Mouse (Mus musculus) forebrain, embryonic 13.5 days (tissue): ENCODE data around the gene Ftl1. TPM values are rescaled to one million over a fixed set of nuclear protein-coding genes. Genes with fewer than 3 reads are reported as not detected.
"Not testable (repeated sequence)": the region's sequence is repeated elsewhere in the genome, so short reads cannot be mapped to it uniquely, and the experiment has no call there.

Experiments used
- ATAC-seq: fragments of 200-750 bp; cut with Nextera tagmentation; 2 replicates; pipeline ENCODE4 v1.8.0; 2017
- H3K27ac ChIP-seq: fragments of 300-500 bp; sonication (generic); 2 replicates; pipeline ENCODE4 v1.5.1; 2015; ENCODE audit warnings: inconsistent platforms, mild to moderate bottlenecking, moderate library complexity
- H3K27me3 ChIP-seq: fragments of 300-500 bp; sonication (generic); 2 replicates; pipeline ENCODE4 v1.6.1; 2015; ENCODE audit warnings: mild to moderate bottlenecking, inconsistent platforms
- H3K36me3 ChIP-seq: fragments of 300-500 bp; sonication (generic); 2 replicates; pipeline ENCODE4 v1.6.1; 2015; ENCODE audit warnings: mild to moderate bottlenecking, inconsistent platforms; ENCODE audit not compliant: poor library complexity, severe bottlenecking
- H3K4me1 ChIP-seq: fragments of 300-500 bp; sonication (generic); 2 replicates; pipeline ENCODE4 v1.6.1; 2015; ENCODE audit warnings: inconsistent platforms
- H3K4me2 ChIP-seq: fragments of 300-500 bp; sonication (generic); 2 replicates; pipeline ENCODE4 v1.6.1; 2015; ENCODE audit warnings: inconsistent platforms, mild to moderate bottlenecking, moderate library complexity
- H3K4me3 ChIP-seq: fragments of 300-500 bp; sonication (generic); 2 replicates; pipeline ENCODE4 v1.5.1; 2015; ENCODE audit warnings: mild to moderate bottlenecking, inconsistent platforms
- H3K9ac ChIP-seq: fragments of 300-500 bp; sonication (generic); 2 replicates; pipeline ENCODE4 v1.6.1; 2015; ENCODE audit warnings: mild to moderate bottlenecking, inconsistent platforms
- H3K9me3 ChIP-seq: fragments of 300-500 bp; sonication (generic); replicated peaks from 2 replicates; pipeline ENCODE4 v1.6.1; 2016; ENCODE audit warnings: inconsistent platforms
- WGBS: fragments of 180-500 bp; shearing (Covaris S2); methylation state at CpG from one replicate; pipeline ENCODE4 v1.1.7; 2015; 5-methylcytosine and 5-hydroxymethylcytosine counted together
- polyA plus RNA-seq: library from polyadenylated mRNA; unstranded; fragments of >200 nt; fragmentation: Nextera tagmentation; extraction: Ambion mirVana; gene quantifications from 2 replicates; pipeline ENCODE4 v1.2.1, GENCODE M21; 2015

Gene Ftl1
- polyA plus RNA-seq, 1 experiment from 2014 or later = 6,730 TPM

DNA sequence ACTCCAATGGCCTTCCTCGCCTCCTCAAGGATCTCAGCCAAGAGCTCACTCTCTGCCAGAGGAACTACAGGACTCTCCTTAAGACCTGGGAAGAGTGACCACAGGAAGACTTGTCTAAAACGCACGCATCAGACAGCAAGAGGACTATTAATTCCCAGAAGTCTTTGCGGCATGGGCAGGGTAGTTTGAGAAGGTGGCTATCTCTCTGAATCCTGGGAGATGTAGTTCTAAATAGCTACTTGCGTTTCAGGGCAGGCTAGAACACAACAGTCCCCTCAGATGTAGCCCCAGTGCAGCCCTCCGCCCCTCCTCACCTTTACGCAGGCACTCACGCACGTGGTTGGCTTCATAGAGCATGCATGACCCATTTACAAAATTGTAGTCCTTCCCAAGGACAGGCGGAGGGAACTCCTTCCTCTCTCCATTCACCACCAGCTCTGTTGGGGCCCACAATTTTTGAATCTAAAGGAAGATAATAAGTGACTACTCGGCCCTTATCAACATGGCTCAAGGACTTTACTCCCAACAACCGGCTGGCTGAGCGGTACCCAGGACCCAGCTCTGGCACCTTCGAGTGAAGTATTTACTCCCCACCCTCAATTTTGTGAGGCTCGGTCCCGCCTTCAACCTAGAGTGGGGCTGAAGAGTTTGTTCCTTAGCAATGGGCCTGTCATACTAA, 15.7 kb upstream of the Ftl1 start:
- no peak overlapping the region for H3K4me3 ChIP-seq
- no peak for ATAC-seq
- H3K4me1 ChIP-seq = no peaks in the 10 kb centered on the region
- H3K27me3 ChIP-seq = no peaks in the 10 kb centered on the region
- no peaks in the 10 kb centered on the region for H3K9me3 ChIP-seq
- WGBS = 77% methylated on average over 16 of the region's 16 CpGs
- H3K36me3 ChIP-seq = no peaks in the 10 kb centered on the region
- H3K9ac ChIP-seq = 0 out of 2 replicates have a peak overlapping the region, but pooled peaks have one; percentile 40
- peak overlapping the region; percentile 31; the same call in 1 of the 2 replicates for H3K4me2 ChIP-seq
- no peak overlapping the region for H3K27ac ChIP-seq

DNA sequence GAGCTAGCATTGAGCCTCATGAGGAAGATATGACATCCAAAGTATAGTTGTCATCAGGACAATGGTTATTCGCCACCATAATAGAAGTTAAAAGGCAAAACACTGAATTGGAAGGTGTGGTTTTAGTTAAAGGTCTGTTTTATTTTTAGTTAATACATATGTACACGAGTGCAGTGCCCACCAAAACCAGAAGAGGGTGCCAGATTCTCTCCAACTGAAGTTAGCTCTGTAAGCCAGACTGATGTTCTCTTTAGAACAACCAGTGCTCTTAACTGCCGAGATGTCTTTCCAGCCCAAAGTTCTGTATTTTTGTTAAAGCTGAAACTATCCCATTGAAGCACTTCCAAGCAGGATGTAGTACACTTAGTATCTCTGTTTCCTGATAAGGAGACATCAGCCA, 11.2 kb upstream of the Ftl1 start:
- H3K9me3 ChIP-seq = no peaks in the 10 kb centered on the region
- no peak overlapping the region for H3K4me3 ChIP-seq
- no peaks in the 10 kb centered on the region for H3K27me3 ChIP-seq
- no peak overlapping the region for H3K4me2 ChIP-seq
- no peak for ATAC-seq
- H3K4me1 ChIP-seq = peaks cover 8% of the 10 kb centered on the region
- no peaks in the 10 kb centered on the region for H3K36me3 ChIP-seq
- no peak overlapping the region for H3K9ac ChIP-seq
- H3K27ac ChIP-seq = no peak overlapping the region
- 8% methylated on average over 3 of the region's 3 CpGs for WGBS

DNA sequence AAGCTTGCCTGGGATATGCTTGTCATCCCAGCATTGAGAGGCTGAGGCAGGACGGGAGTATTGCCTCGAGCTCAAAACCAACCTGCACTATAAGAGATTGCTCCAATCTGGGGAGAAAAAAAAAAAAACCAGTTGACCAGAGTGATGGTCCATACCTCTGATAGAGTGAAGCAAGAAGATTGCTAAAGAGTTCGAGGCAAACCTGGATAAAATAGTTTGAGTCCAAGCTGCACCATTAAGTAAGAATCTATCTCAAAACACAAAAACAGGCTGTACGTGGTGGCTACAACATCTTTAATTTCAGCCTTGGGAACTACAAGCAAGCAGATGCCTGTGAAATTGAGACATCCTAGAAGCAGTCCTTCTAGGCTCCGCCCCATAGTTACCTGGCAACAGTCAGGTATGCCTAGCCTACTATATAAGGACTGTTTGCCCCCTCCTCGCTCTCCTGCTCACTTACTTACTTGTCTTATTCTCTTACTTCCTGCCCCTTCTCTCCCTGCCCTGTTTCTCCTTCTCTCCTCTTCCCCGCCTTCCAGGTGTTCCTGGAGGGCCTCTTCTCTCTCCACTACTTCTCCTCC, 7.5 kb upstream of the Ftl1 start:
- Histone ChIP-seq H3K27me3 (no peaks in the 10 kb centered on the region), H3K4me1 (peaks cover 21% of the 10 kb centered on the region)

DNA sequence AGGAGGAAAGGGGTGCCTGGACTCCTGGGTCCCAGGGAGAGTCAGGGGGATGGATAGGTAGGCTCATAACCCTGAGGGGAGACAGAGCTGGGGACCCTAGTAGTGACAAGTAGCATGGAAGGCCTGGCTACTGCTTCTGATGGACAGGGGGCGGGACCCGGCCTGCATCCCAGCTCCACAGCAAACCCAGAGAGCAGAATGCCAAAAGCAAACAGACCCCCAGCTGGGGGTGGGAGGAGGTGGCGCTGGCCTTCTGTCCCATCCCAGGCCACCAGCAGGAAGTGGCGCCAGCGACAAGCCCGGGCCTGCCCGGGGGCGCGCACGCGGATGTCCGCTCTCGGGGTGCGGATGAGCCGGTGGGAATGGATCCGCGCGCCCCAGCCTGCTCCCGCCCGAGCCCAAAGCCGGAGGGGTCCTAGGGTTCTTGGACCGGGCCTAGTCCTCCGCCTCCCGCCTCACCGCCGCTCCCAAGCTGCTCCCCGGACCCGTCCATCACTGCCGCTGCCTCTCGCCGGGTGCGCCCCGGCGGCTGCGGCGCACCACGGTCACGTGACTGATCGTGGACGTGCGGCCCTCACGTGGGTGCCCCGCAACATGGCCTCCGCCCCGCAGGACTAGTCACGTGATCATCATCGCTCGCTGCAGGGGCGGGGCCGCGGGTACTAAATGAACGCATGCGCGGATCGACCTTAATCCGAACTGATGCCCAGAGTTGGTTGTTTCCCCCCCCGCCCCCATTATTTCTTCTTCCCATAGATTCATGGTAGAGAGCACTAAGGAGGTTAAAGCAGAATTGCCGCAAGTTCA, 6.8 kb upstream of the Ftl1 start, which contains the start of gene Bax:
Gene Bax (minus strand): TSS at position 616 of the 807 bp plus-strand sequence.
- peak within 1 kb of the TSS; percentile 69 for H3K27ac ChIP-seq
- H3K4me2 ChIP-seq = peak within 1 kb of the TSS; percentile 95
- H3K9ac ChIP-seq = peak within 1 kb of the TSS; percentile 95
- H3K9me3 ChIP-seq = no peaks in the 10 kb centered on the region
- peaks cover 21% of the 10 kb centered on the region for H3K4me1 ChIP-seq
- peak within 1 kb of the TSS; percentile 92 for H3K4me3 ChIP-seq
- H3K27me3 ChIP-seq = no peaks in the 10 kb centered on the region
- peak; percentile 77 for ATAC-seq
- under 1% methylated on average over 47 of the region's 58 CpGs for WGBS
- H3K36me3 ChIP-seq = peaks cover 42% of the 10 kb centered on the region

More for the DNA sequence above, 7.5 kb upstream of the Ftl1 start:
- H3K4me2 ChIP-seq = peak overlapping the region; percentile 95
- peak overlapping the region; percentile 95; the same call in 1 of the 2 replicates for H3K9ac ChIP-seq
- no peak overlapping the region for H3K27ac ChIP-seq
- WGBS = 36% methylated on average over 7 of the region's 7 CpGs
- no peaks in the 10 kb centered on the region for H3K9me3 ChIP-seq
- no peak; the same call in none of the 2 replicates for ATAC-seq
- peaks cover 35% of the 10 kb centered on the region for H3K36me3 ChIP-seq
- peak overlapping the region; percentile 92 for H3K4me3 ChIP-seq

DNA sequence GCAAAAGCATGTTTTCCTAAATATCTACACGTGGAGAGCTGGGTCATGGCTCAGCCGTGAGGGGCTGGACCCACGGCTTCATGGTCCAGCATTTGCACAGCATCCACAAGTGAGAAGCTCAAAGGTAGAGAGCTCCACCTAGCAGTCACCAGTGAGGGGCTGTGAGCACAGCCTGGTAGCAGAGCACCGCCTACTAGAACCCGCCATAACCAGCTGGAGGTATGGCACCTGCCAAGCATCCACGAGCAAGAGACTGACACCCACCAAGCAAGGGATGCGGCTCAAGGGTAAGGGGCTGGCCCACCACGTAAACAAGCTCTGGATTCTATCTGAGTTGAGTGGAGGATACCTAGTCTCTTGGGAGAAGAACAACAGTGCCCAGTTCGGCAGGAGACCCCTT, 5.9 kb upstream of the Ftl1 start:
- H3K27me3 ChIP-seq = no peaks in the 10 kb centered on the region
- H3K4me2 ChIP-seq = peak overlapping the region; percentile 95
- peak overlapping the region; percentile 95 for H3K9ac ChIP-seq
- peak overlapping the region; percentile 92 for H3K4me3 ChIP-seq
- WGBS = 79% methylated on average over 9 of the region's 9 CpGs
- no peak overlapping the region for H3K27ac ChIP-seq
- no peak for ATAC-seq
- no peaks in the 10 kb centered on the region for H3K9me3 ChIP-seq
- H3K4me1 ChIP-seq = peaks cover 27% of the 10 kb centered on the region
- peaks cover 44% of the 10 kb centered on the region for H3K36me3 ChIP-seq

DNA sequence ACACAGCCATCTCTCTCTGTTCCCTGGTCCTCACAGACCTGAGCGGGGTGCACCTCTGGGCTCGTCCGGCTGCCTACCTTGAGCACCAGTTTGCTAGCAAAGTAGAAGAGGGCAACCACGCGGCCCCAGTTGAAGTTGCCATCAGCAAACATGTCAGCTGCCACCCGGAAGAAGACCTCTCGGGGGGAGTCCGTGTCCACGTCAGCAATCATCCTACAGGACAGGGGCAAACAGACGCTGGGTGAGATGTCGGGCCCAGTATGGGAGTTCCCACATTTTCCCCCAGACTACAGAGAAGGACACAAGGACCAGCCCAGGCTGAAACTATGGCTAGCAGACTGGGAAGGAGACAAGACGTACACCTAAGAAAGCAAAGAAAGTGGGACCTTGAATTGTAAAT, 5.4 kb upstream of the Ftl1 start:
- Histone ChIP-seq H3K27me3 (no peaks in the 10 kb centered on the region), H3K9ac (0 out of 2 replicates have a peak overlapping the region, but pooled peaks have one; percentile 95), H3K27ac (no peak overlapping the region), H3K4me2 (peak overlapping the region; percentile 95), H3K4me3 (peak overlapping the region; percentile 92), H3K36me3 (peaks cover 44% of the 10 kb centered on the region), H3K4me1 (peaks cover 31% of the 10 kb centered on the region), H3K9me3 (no peaks in the 10 kb centered on the region)
- no peak for ATAC-seq
- 94% methylated on average over 12 of the region's 12 CpGs for WGBS

DNA sequence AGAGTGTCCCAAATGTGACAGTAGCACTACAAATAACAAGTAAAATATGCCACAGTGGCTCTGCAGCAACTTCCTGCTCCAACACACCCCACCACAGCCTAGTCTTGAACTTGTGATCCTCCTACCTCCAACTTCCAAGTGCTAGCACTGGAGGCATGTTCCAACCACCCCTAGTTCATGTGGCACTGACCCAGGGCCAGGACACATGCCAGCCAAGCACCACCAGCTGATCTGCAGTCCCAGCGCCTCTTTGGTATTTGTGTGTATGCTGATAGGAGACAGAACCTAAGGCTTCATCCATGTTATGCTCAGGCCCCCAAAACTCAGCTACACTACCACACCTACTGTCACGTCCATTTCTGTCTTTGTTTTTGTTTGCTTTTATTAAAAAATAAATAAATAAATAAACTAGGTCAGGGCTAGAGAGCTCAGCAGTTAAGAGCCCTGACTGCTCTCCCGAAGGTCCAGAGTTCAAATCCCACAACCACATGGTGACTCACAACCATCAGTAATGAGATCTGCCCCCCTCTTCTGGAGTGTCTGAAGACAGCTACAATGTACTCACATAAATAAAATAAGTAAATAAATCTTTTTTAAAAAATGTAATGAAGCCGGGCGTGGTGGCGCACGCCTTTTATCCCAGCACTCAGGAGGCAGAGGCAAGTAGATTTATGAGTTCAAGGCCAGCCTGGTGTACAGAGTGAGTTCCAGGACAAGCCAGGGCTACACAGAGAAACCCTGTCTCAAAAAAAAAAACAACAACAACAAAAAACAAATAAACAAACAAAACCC, 4.5 kb upstream of the Ftl1 start:
- WGBS = 98% methylated on average over 7 of the region's 7 CpGs
- H3K36me3 ChIP-seq = peaks cover 44% of the 10 kb centered on the region
- no peak overlapping the region for H3K9ac ChIP-seq
- no peaks in the 10 kb centered on the region for H3K27me3 ChIP-seq
- no peak overlapping the region for H3K4me3 ChIP-seq
- H3K4me1 ChIP-seq = peaks cover 33% of the 10 kb centered on the region
- no peak overlapping the region for H3K4me2 ChIP-seq
- H3K27ac ChIP-seq = no peak overlapping the region
- no peaks in the 10 kb centered on the region for H3K9me3 ChIP-seq
- no peak for ATAC-seq

DNA sequence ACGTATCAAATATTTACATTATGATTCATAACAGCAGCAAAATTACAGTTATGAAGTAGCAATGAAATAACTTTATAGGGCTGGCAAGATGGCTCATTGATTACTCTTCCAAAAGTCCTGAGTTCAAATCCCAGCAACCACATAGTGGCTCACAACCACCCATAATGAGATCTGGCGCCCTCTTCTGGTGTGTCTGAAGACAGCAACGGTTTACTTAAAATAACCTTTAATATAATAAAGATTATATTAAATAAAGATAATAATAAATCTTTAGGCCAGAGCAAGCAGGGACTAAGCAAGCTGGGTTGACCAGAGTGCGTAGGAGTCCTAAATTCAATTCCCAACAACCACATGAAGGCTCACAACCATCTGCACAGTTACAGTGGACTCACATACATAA, 3.2 kb upstream of the Ftl1 start:
- not testable (repeated sequence) for H3K4me2 ChIP-seq, H3K9me3 ChIP-seq, H3K4me3 ChIP-seq, ATAC-seq, H3K9ac ChIP-seq, H3K27me3 ChIP-seq, H3K27ac ChIP-seq
- peaks cover 40% of the 10 kb centered on the region for H3K4me1 ChIP-seq
- WGBS = 76% methylated on average over 4 of the region's 4 CpGs
- H3K36me3 ChIP-seq = peaks cover 53% of the 10 kb centered on the region

DNA sequence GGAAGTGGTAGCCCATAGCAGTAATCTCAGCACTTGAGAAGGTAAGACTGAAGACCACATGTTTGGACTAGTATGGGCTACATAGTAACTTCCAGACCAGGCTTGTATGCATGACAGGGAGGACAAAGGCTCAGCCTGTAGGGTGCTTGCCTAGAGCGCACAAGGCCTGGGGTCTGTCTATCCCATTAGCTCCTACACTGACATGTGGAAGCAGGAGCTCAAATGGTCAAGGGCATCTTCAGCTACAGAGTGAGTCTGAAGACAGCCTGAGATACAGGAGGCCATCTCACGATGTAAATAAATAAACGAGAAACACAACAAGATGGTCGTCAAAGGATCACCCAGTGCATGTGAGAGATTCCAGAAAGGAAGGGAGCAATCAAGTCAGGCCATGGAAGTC, 2.6 kb upstream of the Ftl1 start:
- WGBS = 89% methylated on average over 4 of the region's 4 CpGs
- peaks cover 58% of the 10 kb centered on the region for H3K36me3 ChIP-seq
- peaks cover 44% of the 10 kb centered on the region for H3K4me1 ChIP-seq
- no peak for ATAC-seq
- no peak overlapping the region for H3K27ac ChIP-seq
- H3K4me3 ChIP-seq = no peak overlapping the region
- no peak overlapping the region for H3K4me2 ChIP-seq
- no peaks in the 10 kb centered on the region for H3K27me3 ChIP-seq
- H3K9me3 ChIP-seq = no peaks in the 10 kb centered on the region
- H3K9ac ChIP-seq = no peak overlapping the region

DNA sequence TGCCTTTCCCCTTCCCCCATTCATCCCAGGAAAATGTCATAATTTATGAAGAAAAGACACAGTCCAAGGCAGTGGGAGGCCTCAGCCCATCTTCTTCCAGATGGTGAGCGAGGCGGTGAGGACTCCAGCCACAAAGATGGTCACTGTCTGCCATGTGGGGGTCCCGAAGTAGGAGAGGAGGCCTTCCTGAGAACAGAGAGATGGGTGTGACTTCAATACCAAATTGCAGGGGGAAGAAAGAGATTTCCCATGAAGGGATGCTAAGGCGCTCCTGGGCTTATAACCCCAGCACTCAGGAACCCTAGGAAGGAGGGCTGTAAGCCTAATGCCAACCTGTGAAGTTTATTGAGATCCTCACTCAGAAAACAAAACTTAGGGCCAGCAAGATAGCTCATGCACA, 2.1 kb upstream of the Ftl1 start:
- Histone ChIP-seq H3K36me3 (peaks cover 63% of the 10 kb centered on the region), H3K4me2 (no peak overlapping the region), H3K9ac (no peak overlapping the region), H3K4me3 (no peak overlapping the region), H3K27me3 (no peaks in the 10 kb centered on the region), H3K27ac (peak overlapping the region; percentile 51), H3K9me3 (no peaks in the 10 kb centered on the region), H3K4me1 (peaks cover 47% of the 10 kb centered on the region)
- 93% methylated on average over 4 of the region's 4 CpGs for WGBS
- no peak for ATAC-seq

DNA sequence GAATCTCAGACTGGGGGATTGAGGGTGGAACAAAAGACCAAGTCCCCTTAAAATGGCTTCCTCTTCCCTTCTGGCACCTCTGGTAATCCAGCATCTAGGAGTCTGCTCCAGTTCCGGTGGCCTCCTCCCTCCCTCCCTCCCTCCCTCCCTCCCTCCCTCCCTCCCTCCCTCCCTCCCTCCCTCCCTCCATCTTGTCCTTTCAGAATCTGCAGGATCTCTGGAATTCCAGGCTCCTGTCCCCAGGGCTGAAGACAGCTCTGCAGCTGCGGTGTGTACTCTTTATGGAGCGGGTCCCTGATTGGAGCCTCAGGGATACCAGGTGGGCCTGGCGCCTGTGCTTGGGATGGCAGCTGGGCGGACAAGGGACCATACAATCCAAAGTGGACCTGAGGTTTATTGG, 1.6 kb upstream of the Ftl1 start:
- Histone ChIP-seq H3K9ac (no peak overlapping the region), H3K36me3 (peaks cover 67% of the 10 kb centered on the region), H3K4me1 (peaks cover 50% of the 10 kb centered on the region), H3K27ac (peak overlapping the region; percentile 79), H3K27me3 (no peaks in the 10 kb centered on the region), H3K9me3 (no peaks in the 10 kb centered on the region), H3K4me3 (no peak overlapping the region), H3K4me2 (no peak overlapping the region)
- 71% methylated on average over 5 of the region's 5 CpGs for WGBS
- no peak for ATAC-seq
